Mouse (Mus musculus) heart, embryonic 10.5 days (tissue): ENCODE data around the gene Kpnb1. TPM values are rescaled to one million over a fixed set of nuclear protein-coding genes. Genes with fewer than 3 reads are reported as not detected.
A peak's percentile ranks its signal among the peaks of the same experiment; 100 is the strongest.

Experiments used
- DNase-seq: peaks from one replicate; pipeline ENCODE4 v3.0.0-alpha.2; 2017; ENCODE audit warnings: low spot score
- H3K27ac ChIP-seq: fragments of 300-500 bp; sonication (generic); 2 replicates; pipeline ENCODE4 v1.5.1; 2016; ENCODE audit warnings: mild to moderate bottlenecking
- H3K27me3 ChIP-seq: fragments of 300-500 bp; sonication (generic); 2 replicates; pipeline ENCODE4 v1.6.1; 2016; ENCODE audit warnings: mild to moderate bottlenecking; ENCODE audit not compliant: poor library complexity, insufficient read depth, severe bottlenecking
- H3K36me3 ChIP-seq: fragments of 300-500 bp; sonication (generic); 2 replicates; pipeline ENCODE4 v1.6.1; 2016; ENCODE audit warnings: mild to moderate bottlenecking, moderate library complexity
- H3K4me1 ChIP-seq: fragments of 300-500 bp; sonication (generic); 2 replicates; pipeline ENCODE4 v1.6.1; 2016; ENCODE audit warnings: mild to moderate bottlenecking
- H3K4me3 ChIP-seq: fragments of 300-500 bp; sonication (generic); 2 replicates; pipeline ENCODE4 v1.5.1; 2016; ENCODE audit warnings: mild to moderate bottlenecking, moderate library complexity
- H3K9me3 ChIP-seq: fragments of 300-500 bp; sonication (generic); 2 replicates; pipeline ENCODE4 v1.6.1; 2016; ENCODE audit warnings: mild to moderate bottlenecking, moderate library complexity
- WGBS: fragments of 180-500 bp; shearing (Covaris S2); methylation state at CpG from one replicate; pipeline ENCODE4 v1.1.7; 2016; 5-methylcytosine and 5-hydroxymethylcytosine counted together
- polyA plus RNA-seq: library from polyadenylated mRNA; unstranded; fragments of >200 nt; fragmentation: Nextera tagmentation; extraction: Ambion mirVana; gene quantifications from 2 replicates; pipeline ENCODE4 v1.2.1, GENCODE M21; 2016

The Kpnb1 gene
- polyA plus RNA-seq, 1 experiment from 2014 or later, result 72.2 TPM

GRCm38 (mm10) chr11:97147333-97147732, 40.3 kb downstream of the Kpnb1 start:
- H3K4me1 ChIP-seq, result peaks cover 75% of the 10 kb centered on the region
- no peaks in the 10 kb centered on the region for H3K9me3 ChIP-seq
- no peak overlapping the region for H3K4me3 ChIP-seq
- no peak for DNase-seq
- peaks cover 35% of the 10 kb centered on the region for H3K36me3 ChIP-seq
- WGBS, result 73% methylated on average over 8 of the region's 8 CpGs
- H3K27ac ChIP-seq, result no peak overlapping the region
- H3K27me3 ChIP-seq, result peaks cover 37% of the 10 kb centered on the region

- peaks cover 69% of the 10 kb centered on the region for H3K4me1 ChIP-seq
- peak; percentile 86 for DNase-seq
- no peak overlapping the region for H3K27ac ChIP-seq
- WGBS, result 5% methylated on average over 8 of the region's 8 CpGs
- H3K9me3 ChIP-seq, result no peaks in the 10 kb centered on the region
- peaks cover 43% of the 10 kb centered on the region for H3K27me3 ChIP-seq
- H3K4me3 ChIP-seq, result peak overlapping the region; percentile 27
- peaks cover 39% of the 10 kb centered on the region for H3K36me3 ChIP-seq
Observed at GRCm38 (mm10) chr11:97146724-97147123, 41.0 kb downstream of the Kpnb1 start.

DNA sequence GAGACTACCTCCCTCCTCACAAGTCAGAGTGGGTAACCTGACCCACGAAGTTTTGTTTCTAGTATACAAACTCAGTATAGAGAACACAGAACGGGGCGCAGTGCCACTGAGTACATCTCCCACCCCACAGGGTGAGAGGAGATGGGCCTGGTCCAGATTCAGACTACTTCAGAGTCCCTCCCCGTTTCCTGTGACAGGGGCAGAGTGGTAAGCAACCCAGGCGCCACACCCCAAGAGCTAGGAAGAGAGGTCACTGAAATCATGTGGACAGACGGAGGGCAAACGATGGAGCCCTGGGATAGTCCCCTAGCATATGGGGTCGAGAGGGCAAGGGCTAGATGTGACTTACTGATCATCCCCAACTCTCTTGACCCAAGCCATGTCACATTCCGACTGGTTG, 41.7 kb downstream of the Kpnb1 start:
- Histone ChIP-seq H3K27me3 (peaks cover 51% of the 10 kb centered on the region), H3K36me3 (peaks cover 41% of the 10 kb centered on the region), H3K4me3 (no peak overlapping the region), H3K27ac (no peak overlapping the region), H3K4me1 (peaks cover 61% of the 10 kb centered on the region), H3K9me3 (no peaks in the 10 kb centered on the region)
- DNase-seq, result no peak
- WGBS, result 62% methylated on average over 9 of the region's 9 CpGs

- H3K9me3 ChIP-seq, result no peaks in the 10 kb centered on the region
- H3K4me3 ChIP-seq, result no peak overlapping the region
- WGBS, result 49% methylated on average over 2 of the region's 2 CpGs
- no peak for DNase-seq
- H3K27me3 ChIP-seq, result peaks cover 57% of the 10 kb centered on the region
- H3K27ac ChIP-seq, result 0 out of 2 replicates have a peak overlapping the region, but pooled peaks have one; percentile 37
- peaks cover 60% of the 10 kb centered on the region for H3K4me1 ChIP-seq
- H3K36me3 ChIP-seq, result peaks cover 41% of the 10 kb centered on the region
Observed at GRCm38 (mm10) chr11:97145320-97145719, 42.4 kb downstream of the Kpnb1 start.

DNA sequence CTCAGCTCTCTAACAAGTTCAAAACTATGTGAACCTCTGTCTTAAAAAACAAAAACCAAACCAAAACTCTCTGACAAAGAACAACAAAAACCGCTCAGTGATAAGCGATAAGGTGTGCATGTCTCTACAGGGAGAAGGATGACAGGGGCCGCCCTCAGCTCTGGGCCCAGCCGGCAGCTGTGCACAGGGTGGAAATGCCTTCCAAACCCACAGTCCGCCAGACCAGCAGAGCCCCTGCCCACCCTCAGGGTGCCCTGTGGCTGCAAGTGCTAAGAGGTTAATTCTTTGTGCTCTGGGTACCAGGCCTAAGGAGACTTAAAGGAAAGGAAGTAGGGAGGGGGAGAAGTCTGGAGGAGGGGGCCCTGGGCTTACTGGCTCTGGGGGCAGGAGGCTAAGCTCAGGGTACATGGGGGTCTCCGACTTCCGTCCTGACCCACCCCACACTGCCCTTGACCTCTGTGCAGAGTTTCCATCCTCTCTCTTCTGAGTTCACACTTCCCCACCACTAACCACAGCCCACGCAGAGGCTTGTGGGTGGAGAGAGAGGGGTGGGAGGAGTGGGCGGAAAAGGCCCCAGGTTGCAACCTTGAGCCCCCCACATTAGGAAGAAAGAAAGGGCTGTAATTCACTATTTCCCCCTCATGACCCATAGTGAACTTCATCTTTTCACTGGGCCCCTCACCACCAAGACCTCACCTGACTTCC, 44.3 kb downstream of the Kpnb1 start:
- WGBS, result 70% methylated on average over 9 of the region's 9 CpGs
- no peak overlapping the region for H3K27ac ChIP-seq
- H3K4me3 ChIP-seq, result no peak overlapping the region
- H3K27me3 ChIP-seq, result peaks cover 62% of the 10 kb centered on the region
- H3K4me1 ChIP-seq, result peaks cover 60% of the 10 kb centered on the region
- H3K9me3 ChIP-seq, result no peaks in the 10 kb centered on the region
- peaks cover 51% of the 10 kb centered on the region for H3K36me3 ChIP-seq
- no peak for DNase-seq

- Histone ChIP-seq H3K36me3 (peaks cover 53% of the 10 kb centered on the region), H3K4me1 (peaks cover 64% of the 10 kb centered on the region), H3K27me3 (peaks cover 68% of the 10 kb centered on the region), H3K4me3 (no peak overlapping the region), H3K27ac (no peak overlapping the region), H3K9me3 (no peaks in the 10 kb centered on the region)
- DNase-seq, result no peak
- WGBS, result 58% methylated on average over 8 of the region's 8 CpGs
Observed at GRCm38 (mm10) chr11:97142159-97142608, 45.5 kb downstream of the Kpnb1 start.

DNA sequence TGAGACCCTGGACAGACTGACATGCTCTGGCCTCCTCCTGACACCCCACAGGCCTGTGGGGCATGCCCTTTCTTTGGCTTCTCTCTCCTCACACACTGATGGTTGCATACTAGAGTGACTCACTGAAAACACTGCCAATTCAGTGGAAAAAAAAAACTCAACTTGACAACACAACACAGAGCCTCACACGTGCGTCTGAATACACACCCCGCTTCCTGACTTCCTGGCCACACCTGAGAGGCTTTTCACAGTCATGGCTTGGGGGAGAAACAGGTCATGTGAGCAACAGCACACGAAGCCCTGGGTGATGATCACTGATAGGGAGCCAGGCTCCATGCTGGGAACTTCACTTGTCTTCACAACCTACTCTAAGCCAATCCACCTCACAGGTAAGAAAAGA, 46.9 kb downstream of the Kpnb1 start:
- H3K36me3 ChIP-seq, result peaks cover 55% of the 10 kb centered on the region
- WGBS, result 64% methylated on average over 4 of the region's 4 CpGs
- H3K27me3 ChIP-seq, result peaks cover 79% of the 10 kb centered on the region
- no peak for DNase-seq
- H3K4me3 ChIP-seq, result no peak overlapping the region
- no peak overlapping the region for H3K27ac ChIP-seq
- H3K9me3 ChIP-seq, result no peaks in the 10 kb centered on the region
- peaks cover 55% of the 10 kb centered on the region for H3K4me1 ChIP-seq

- H3K4me1 ChIP-seq, result peaks cover 50% of the 10 kb centered on the region
- H3K27ac ChIP-seq, result peak overlapping the region; percentile 80
- no peak for DNase-seq
- H3K9me3 ChIP-seq, result no peaks in the 10 kb centered on the region
- H3K27me3 ChIP-seq, result peaks cover 86% of the 10 kb centered on the region
- WGBS, result 16% methylated on average over 14 of the region's 15 CpGs
- peaks cover 41% of the 10 kb centered on the region for H3K36me3 ChIP-seq
- H3K4me3 ChIP-seq, result peak overlapping the region; percentile 68
Observed at GRCm38 (mm10) chr11:97139256-97139655, 48.4 kb downstream of the Kpnb1 start.

DNA sequence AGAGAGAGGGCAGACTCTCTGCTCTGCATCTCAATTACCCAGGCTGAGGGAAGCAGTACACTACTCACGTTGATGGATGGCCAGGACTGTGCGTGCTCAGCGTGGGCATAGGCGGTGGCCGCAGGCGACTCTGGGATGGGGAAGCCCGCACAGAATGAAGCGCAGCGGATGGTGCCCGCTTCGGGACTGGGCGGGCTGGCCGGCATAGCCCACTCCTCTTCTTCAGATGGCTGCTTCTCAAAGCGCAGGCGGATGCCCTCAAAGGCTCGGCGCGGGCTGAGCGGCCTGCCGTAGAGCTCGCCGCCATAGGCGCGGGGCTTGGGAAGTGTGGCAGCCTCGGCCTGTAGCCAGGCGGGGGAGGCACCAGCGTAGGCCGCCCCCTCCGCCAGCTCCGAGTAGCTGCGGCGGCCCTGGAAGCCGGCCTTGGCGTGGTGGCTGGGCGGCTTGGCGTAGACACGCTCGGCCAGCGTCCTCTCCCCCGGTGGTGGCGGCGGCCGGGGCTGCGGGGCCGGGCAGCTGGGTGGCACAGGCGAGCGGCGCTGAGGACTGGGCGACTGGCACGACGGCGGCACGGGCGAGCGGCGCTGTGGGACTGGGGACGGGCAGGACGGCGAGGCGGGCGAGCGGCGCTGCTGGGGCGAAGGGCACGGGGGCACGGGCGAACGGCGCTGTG, 49.0 kb downstream of the Kpnb1 start:
- H3K27me3 ChIP-seq, result peaks cover 87% of the 10 kb centered on the region
- H3K27ac ChIP-seq, result peak overlapping the region; percentile 80
- H3K9me3 ChIP-seq, result no peaks in the 10 kb centered on the region
- DNase-seq, result no peak
- peaks cover 36% of the 10 kb centered on the region for H3K36me3 ChIP-seq
- peaks cover 51% of the 10 kb centered on the region for H3K4me1 ChIP-seq
- H3K4me3 ChIP-seq, result peak overlapping the region; percentile 68
- 6% methylated on average over 68 of the region's 69 CpGs for WGBS

DNA sequence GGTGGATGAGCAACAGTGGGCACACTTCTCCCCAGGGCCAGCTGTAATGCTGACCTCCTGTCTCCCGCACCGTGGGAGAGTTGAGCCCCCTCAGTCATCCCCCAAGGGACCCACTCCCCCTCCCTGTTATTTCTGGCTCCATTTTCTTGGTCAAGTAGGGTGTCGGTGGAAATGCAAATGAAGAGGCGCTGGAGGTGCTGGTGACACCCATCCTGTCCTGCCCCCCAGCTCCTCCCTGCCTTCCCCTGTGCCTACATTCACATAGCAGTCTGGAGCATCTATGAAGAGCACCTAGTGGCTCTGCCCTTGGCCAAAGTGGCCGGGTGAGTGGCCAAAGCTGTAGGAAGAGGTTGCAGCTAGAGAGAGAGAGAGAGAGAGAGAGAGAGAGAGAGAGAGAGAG, 54.4 kb downstream of the Kpnb1 start:
- Histone ChIP-seq H3K27me3 (peaks cover 96% of the 10 kb centered on the region), H3K36me3 (peaks cover 16% of the 10 kb centered on the region)
- WGBS, result 47% methylated on average over 5 of the region's 5 CpGs

DNA sequence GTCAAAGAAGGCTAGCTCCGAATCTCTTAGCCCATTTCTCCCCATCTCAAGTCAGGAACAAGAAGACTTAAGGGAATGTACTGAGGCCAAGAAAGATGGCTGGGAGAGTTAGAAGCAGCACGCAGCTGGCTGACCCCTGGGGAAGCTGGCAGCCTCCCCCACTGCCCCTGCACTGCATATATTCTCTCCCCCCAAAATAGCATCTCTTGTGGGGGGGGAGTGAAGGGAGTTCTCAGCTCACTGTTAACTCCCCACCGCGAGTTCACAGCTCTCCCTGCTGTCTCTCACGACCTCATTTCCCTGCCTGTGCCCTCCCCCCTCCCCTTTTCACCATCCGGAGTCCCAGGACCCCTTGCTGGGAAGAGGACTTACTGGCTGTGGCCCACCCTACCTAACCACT, 55.5 kb downstream of the Kpnb1 start:
- no peak overlapping the region for H3K4me3 ChIP-seq
- no peak overlapping the region for H3K27ac ChIP-seq
- 15% methylated on average over 6 of the region's 6 CpGs for WGBS
- DNase-seq, result no peak
- peaks cover 41% of the 10 kb centered on the region for H3K4me1 ChIP-seq
- H3K9me3 ChIP-seq, result no peaks in the 10 kb centered on the region
- H3K27me3 ChIP-seq, result peaks cover 93% of the 10 kb centered on the region
- peaks cover 10% of the 10 kb centered on the region for H3K36me3 ChIP-seq

More for the DNA sequence above, 54.4 kb downstream of the Kpnb1 start:
- H3K9me3 ChIP-seq, result no peaks in the 10 kb centered on the region
- no peak overlapping the region for H3K4me3 ChIP-seq
- DNase-seq, result no peak
- H3K4me1 ChIP-seq, result peaks cover 42% of the 10 kb centered on the region
- no peak overlapping the region for H3K27ac ChIP-seq

GRCm38 (mm10) chr11:97131683-97132082, 56.0 kb downstream of the Kpnb1 start:
- Histone ChIP-seq H3K4me3 (no peak overlapping the region), H3K27me3 (peaks cover 92% of the 10 kb centered on the region), H3K27ac (no peak overlapping the region), H3K4me1 (peaks cover 44% of the 10 kb centered on the region), H3K9me3 (no peaks in the 10 kb centered on the region), H3K36me3 (0 out of 2 replicates have a peak, but pooled peaks cover 5% of the 10 kb centered on the region)
- 59% methylated on average over 2 of the region's 2 CpGs for WGBS
- no peak for DNase-seq

DNA sequence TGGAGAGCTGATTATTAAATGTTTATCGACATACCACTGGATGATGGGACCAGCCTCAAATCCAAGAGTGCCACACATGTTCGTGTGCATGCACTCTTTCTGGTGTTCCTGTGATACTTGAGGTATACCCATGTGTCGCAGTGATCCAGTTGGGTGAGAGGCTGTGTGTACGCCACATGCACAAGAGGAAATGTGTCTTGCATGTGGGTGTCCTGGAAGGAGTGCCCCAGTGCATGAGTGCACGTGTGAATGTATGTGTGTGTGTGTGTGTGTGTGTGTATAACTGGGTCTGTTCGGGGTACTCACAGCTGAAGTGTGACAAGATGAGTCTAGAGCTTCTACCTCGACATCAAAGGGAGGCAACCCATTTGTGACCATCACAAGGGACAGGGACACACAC, 57.4 kb downstream of the Kpnb1 start:
- no peaks in the 10 kb centered on the region for H3K36me3 ChIP-seq
- H3K4me1 ChIP-seq, result peaks cover 53% of the 10 kb centered on the region
- no peak for DNase-seq
- H3K9me3 ChIP-seq, result no peaks in the 10 kb centered on the region
- peaks cover 92% of the 10 kb centered on the region for H3K27me3 ChIP-seq
- H3K27ac ChIP-seq, result no peak overlapping the region
- WGBS, result 84% methylated on average over 7 of the region's 7 CpGs
- no peak overlapping the region for H3K4me3 ChIP-seq
